Mouse (Mus musculus) heart, adult 2 months (tissue): ENCODE data around the gene Nudt8.

Experiments
- CTCF ChIP-seq: fragments of 200-600 bp; IDR thresholded peaks from 2 replicates; pipeline ENCODE4 v1.8.1; 2022; ENCODE audit warnings: antibody characterized with exemption, mild to moderate bottlenecking, moderate library complexity
- EP300 ChIP-seq: fragments of 200-500 bp; IDR thresholded peaks from 2 replicates; pipeline ENCODE4 v1.6.1; 2011; ENCODE audit warnings: low read depth, low read length, control low read depth; ENCODE audit not compliant: insufficient read depth
- POLR2A ChIP-seq: fragments of 200-500 bp; IDR thresholded peaks from 2 replicates; pipeline ENCODE4 v1.6.1; 2011; ENCODE audit warnings: mild to moderate bottlenecking, low read depth, low read length, control low read depth; ENCODE audit not compliant: insufficient read depth

- TF ChIP-seq CTCF: peak; percentile 43
- TF ChIP-seq POLR2A: no peak
- no peak for TF ChIP-seq EP300
Measured at GRCm38 (mm10) chr19:3988750-3989149, 11.6 kb upstream of the Nudt8 start.
